Mouse (Mus musculus) layer of hippocampus, adult 2 months (tissue): Measurements from ENCODE around the gene Id3. TPM values are rescaled to one million over a fixed set of nuclear protein-coding genes. Genes with fewer than 3 reads are reported as not detected.
A peak's percentile ranks its signal among the peaks of the same experiment; 100 is the strongest.

Experiments
- DNase-seq, 2 experiments: peaks; one replicate each; pipeline ENCODE4 v3.0.0; 2022; ENCODE audit warnings: low spot score in 2 of 2
- H3K27ac ChIP-seq: fragments of 200-600 bp; 2 replicates; pipeline ENCODE4 v1.8.1; 2022
- H3K4me3 ChIP-seq: fragments of 200-600 bp; 2 replicates; pipeline ENCODE4 v1.8.1; 2022; ENCODE audit warnings: mild to moderate bottlenecking
- CTCF ChIP-seq: fragments of 200-600 bp; conservative IDR thresholded peaks from 2 replicates; pipeline ENCODE4 v1.8.1; 2022; ENCODE audit warnings: antibody characterized with exemption, mild to moderate bottlenecking, moderate library complexity
- total RNA-seq, 2 experiments: library from RNA; stranded (reverse); gene quantifications; 2 replicates each; pipeline ENCODE4 v1.2.3; 2021

Id3 gene
- total RNA-seq, 2 experiments from 2014 or later, result 45.1 to 47.4 TPM

GRCm38 (mm10) chr4:136164981-136165380, 21.7 kb downstream of the Id3 start:
- H3K4me3 ChIP-seq, result no peak overlapping the region
- DNase-seq, result no peak
- H3K27ac ChIP-seq, result no peak overlapping the region
- TF ChIP-seq CTCF, result no peak

GRCm38 (mm10) chr4:136167701-136168100, 24.4 kb downstream of the Id3 start:
- Histone ChIP-seq H3K4me3 (no peak overlapping the region), H3K27ac (no peak overlapping the region)
- no peak for DNase-seq
- TF ChIP-seq CTCF, result no peak

DNA sequence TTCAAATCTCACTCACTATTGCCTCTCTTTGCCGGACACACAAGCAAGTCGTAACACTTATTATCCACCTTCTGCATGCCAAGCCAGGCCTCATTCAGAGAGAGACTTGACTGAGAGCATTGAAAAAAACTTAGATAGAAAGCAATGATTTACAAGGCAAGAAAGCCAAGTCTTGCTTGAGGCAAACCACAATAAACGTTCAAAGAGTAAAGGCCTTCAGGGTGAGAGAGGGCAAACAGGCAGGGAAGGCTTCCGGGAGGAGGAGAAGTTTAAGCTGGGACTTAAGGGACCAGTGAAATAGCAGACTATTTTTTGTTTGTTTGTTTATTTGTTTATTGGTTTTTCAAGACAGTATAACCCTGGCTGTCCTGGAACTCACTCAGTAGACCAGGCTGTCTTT, 27.1 kb downstream of the Id3 start:
- Histone ChIP-seq H3K27ac (no peak overlapping the region), H3K4me3 (no peak overlapping the region)
- no peak for DNase-seq
- TF ChIP-seq CTCF, result no peak

GRCm38 (mm10) chr4:136171455-136171854, 28.2 kb downstream of the Id3 start:
- Histone ChIP-seq H3K27ac (no peak overlapping the region), H3K4me3 (peak overlapping the region; percentile 64)
- no peak for TF ChIP-seq CTCF
- DNase-seq, result no peak

GRCm38 (mm10) chr4:136172011-136172541, 28.8 kb downstream of the Id3 start, which contains the start of gene E2f2:
Gene E2f2, plus strand, starts transcription at chr4:136172394.
- TF ChIP-seq CTCF, result no peak
- Histone ChIP-seq H3K4me3 (peak within 1 kb of the TSS; percentile 64), H3K27ac (no peak within 1 kb of the TSS)
- DNase-seq, result no peak

GRCm38 (mm10) chr4:136172542-136173209, 29.4 kb downstream of the Id3 start:
- Histone ChIP-seq H3K27ac (no peak overlapping the region), H3K4me3 (peak overlapping the region; percentile 64)
- no peak for TF ChIP-seq CTCF
- DNase-seq, result no peak

- Histone ChIP-seq H3K4me3 (peak overlapping the region; percentile 64), H3K27ac (no peak overlapping the region)
- no peak for TF ChIP-seq CTCF
- DNase-seq, result no peak
These were observed 30.0 kb downstream of the Id3 start for GRCm38 (mm10) chr4:136173210-136173715.

DNA sequence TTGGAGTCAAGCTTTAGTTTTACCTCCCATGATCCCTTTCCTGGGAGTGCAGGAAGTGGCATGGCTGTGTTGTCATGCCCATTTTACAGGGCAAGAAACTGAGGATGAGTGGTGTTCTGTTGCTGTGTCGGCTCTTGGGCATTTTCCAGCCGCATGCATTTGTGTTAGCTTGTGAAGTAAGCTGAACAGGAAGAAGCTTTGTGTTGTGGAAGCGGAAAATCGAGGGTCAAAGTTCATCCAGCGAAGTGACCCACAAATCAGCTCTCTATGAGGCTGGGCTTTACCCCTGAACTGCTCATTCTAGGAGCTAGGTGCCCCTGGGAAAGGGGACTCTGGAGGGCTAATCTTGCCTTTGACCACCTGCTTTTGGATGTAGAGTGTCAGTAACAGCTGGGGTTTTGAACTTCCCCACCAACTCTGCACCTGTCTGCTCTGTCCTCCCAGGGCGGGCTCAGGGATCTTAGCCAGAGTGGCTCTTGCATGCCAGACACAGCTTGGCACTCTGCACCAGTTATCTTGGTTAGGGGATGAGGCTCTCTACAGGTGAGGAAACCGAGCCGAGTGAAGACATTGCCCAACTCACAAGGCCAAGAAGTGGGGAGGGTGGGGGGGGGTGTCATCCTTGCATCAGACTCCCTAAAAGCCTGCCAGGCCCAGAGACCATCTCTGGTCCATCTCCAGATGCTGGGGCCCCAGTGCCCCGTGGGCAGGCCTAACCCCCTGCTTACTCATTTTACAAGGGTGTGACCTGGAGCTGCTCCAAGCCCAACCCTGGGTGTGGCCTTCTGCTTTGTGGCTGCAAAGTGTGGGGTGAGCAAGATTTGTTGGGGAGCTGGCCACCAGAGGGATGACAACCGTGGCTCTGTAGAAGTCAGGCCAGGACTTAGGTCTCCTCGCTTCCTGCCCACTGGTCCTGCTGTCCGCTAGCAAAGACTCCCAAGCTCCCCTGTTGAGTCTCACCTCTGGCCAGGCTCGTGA, 31.2 kb downstream of the Id3 start:
- no peak overlapping the region for H3K4me3 ChIP-seq
- H3K27ac ChIP-seq, result no peak overlapping the region
- no peak for TF ChIP-seq CTCF
- DNase-seq, result no peak

DNA sequence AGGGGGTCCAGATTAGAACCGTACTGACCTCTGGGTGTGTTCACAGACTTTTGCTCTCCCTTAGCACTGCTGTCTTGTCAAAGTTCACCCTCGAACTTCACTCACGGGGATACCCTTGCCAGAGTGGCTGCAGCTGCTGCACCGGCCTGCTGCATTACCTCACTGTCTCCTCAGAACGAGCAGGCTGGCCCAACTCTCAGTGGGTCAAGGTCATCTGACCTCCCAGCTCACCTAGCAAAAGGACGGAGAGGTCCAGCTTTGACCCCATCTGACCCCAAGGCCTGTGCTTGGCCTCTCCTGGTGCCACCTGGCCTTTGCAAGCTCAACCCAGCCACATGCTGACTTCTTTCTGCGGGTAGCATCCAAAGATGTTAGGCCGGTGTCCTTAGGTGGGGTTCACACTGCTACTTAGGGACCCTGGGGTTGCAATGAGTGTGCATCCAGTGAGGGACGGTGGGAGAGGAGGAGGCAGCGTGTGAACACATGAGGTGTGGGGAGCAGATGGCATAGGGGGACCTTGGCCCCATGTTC, 32.8 kb downstream of the Id3 start:
- Histone ChIP-seq H3K4me3 (no peak overlapping the region), H3K27ac (no peak overlapping the region)
- no peak for TF ChIP-seq CTCF
- DNase-seq, result no peak

- no peak overlapping the region for H3K4me3 ChIP-seq
- TF ChIP-seq CTCF, result no peak
- DNase-seq, result no peak
- no peak overlapping the region for H3K27ac ChIP-seq
These were observed 33.9 kb downstream of the Id3 start for GRCm38 (mm10) chr4:136177244-136177611.

DNA sequence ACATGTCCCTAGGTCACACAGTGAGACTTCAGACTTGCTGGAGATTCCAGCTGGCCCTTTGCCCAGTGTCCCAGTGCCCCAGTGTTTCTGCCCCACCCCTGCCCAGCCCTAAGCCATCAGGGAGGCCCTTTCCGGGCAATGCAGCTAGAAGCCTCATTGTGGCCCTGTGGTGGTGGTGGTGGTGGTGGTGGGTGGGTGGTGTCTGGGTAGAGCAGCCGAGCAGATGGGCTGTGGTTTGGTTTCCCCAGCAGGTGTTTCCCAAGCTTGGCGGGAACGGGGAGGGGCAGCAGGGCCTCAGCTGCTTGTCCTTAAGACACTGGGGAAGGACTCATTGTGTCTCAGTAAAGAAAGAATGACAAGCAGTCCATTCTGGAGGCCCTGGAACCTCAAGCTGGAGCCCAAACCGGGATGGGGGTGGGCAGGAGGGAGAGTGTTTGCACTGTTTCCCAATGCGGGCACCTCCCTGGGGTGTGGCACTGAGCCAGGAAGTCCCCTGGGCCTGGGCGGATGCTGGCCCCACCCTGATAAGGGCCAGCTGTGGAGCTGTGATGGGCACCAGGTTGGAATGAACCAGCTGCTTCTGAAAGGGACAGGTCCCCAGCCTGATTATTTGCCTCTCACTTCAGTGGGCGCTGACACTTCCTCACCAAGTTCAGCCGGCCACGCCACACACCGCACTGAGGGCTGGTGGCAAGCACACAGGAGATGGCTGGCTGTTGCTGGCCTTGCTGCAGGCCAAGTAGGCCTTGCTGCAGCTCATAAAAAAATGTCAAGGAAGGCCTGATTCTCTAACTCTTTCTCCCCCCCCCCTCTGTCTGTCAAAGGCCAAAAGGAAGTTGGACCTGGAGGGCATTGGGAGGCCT, 34.5 kb downstream of the Id3 start:
- Histone ChIP-seq H3K27ac (no peak overlapping the region), H3K4me3 (no peak overlapping the region)
- TF ChIP-seq CTCF, result no peak
- DNase-seq, result no peak

DNA sequence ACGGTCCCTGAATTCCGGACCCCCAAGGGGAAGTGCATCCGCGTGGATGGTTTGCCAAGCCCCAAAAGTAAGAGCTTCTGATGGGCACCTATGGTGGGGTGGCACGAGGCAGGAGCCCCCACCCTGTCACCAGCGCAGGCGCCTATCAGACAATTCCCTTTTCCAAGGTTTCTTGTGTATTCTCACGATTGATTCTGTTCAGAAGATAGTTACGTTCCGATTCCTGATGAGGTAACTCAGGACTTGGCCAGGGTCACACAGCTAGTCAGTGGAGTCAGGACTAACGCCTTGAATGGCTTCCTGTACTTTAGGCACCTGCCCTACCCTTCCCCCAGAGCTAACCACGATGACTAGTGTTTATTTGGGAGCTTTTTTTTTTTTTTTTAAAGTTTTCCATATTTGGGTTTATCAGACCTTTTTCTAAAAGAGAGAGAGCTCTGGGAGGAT, 35.2 kb downstream of the Id3 start:
- no peak for TF ChIP-seq CTCF
- Histone ChIP-seq H3K27ac (no peak overlapping the region), H3K4me3 (no peak overlapping the region)
- no peak for DNase-seq
